Mouse (Mus musculus): Measurements from ENCODE around the gene Fhl3. TPM values are rescaled to one million over a fixed set of nuclear protein-coding genes. Genes with fewer than 3 reads are reported as not detected.
A peak's percentile ranks its signal among the peaks of the same experiment; 100 is the strongest.

Gene Fhl3
- polyA plus RNA-seq (2015; fragmentation: Nextera tagmentation; extraction: Ambion mirVana), result 3.8 TPM in 2 replicates

GRCm38 (mm10) chr4:124700248-124700971 lies at the start of gene Fhl3:
TSS of gene Fhl3 (plus strand) at chr4:124700701.
- Histone ChIP-seq H3K9me3 (ENCODE audit: control insufficient read depth) (no peaks in the 10 kb centered on the region), H3K27ac (ENCODE audit: low read depth, low read length) (peak within 1 kb of the TSS; percentile 22; the same call in 1 of the 2 replicates), H3K27me3 (replicated peaks; ENCODE audit: control insufficient read depth, insufficient read depth, low read length) (no peaks in the 10 kb centered on the region), H3K9ac (ENCODE audit: low read depth, low read length) (peak within 1 kb of the TSS; percentile 63), H3K4me1 (replicated peaks; ENCODE audit: control insufficient read depth, insufficient read depth, low read length) (peaks cover 6% of the 10 kb centered on the region; the same call in 1 of the 2 replicates), H3K4me3 (ENCODE audit: low read depth, low read length) (peak within 1 kb of the TSS; percentile 73), H3K36me3 (ENCODE audit: control insufficient read depth, insufficient read depth) (no peaks in the 10 kb centered on the region), H3K4me2 (replicated peaks; ENCODE audit: low read depth) (peak within 1 kb of the TSS; percentile 93)
- under 1% methylated on average over 44 of the region's 59 CpGs for WGBS
- ATAC-seq, result peak; percentile 45; the same call in 1 of the 2 replicates
- peak; percentile 43 for TF ChIP-seq CTCF (IDR thresholded peaks at IDR 0.05; ENCODE audit: low read depth)

GRCm38 (mm10) chr4:124652886-124653285 lies 47.6 kb upstream of the Fhl3 start:
- H3K27ac ChIP-seq (ENCODE audit: low read depth, low read length), result no peak overlapping the region
- no peak overlapping the region for H3K4me2 ChIP-seq (replicated peaks; ENCODE audit: low read depth)
- H3K36me3 ChIP-seq (ENCODE audit: control insufficient read depth, insufficient read depth), result no peaks in the 10 kb centered on the region
- no peak overlapping the region for H3K4me3 ChIP-seq (ENCODE audit: low read depth, low read length)
- no peak for TF ChIP-seq CTCF (IDR thresholded peaks at IDR 0.05; ENCODE audit: low read depth)
- WGBS, result 7% methylated on average over 9 of the region's 9 CpGs
- no peak overlapping the region for H3K9ac ChIP-seq (ENCODE audit: low read depth, low read length)
- H3K9me3 ChIP-seq (ENCODE audit: control insufficient read depth), result no peaks in the 10 kb centered on the region
- ATAC-seq, result no peak
- no peaks in the 10 kb centered on the region for H3K4me1 ChIP-seq (replicated peaks; ENCODE audit: control insufficient read depth, insufficient read depth, low read length)
- peaks cover 53% of the 10 kb centered on the region for H3K27me3 ChIP-seq (replicated peaks; ENCODE audit: control insufficient read depth, insufficient read depth, low read length)

- no peak within 1 kb of the TSS for H3K27ac ChIP-seq (ENCODE audit: low read depth, low read length)
- H3K4me1 ChIP-seq (replicated peaks; ENCODE audit: control insufficient read depth, insufficient read depth, low read length), result no peaks in the 10 kb centered on the region; the same call in 1 of the 2 replicates
- TF ChIP-seq CTCF (IDR thresholded peaks at IDR 0.05; ENCODE audit: low read depth), result no peak
- no peak for ATAC-seq
- H3K9me3 ChIP-seq (ENCODE audit: control insufficient read depth), result no peaks in the 10 kb centered on the region
- WGBS, result 3% methylated on average over 15 of the region's 15 CpGs
- H3K27me3 ChIP-seq (replicated peaks; ENCODE audit: control insufficient read depth, insufficient read depth, low read length), result peaks cover 87% of the 10 kb centered on the region
- peak within 1 kb of the TSS; percentile 59 for H3K4me3 ChIP-seq (ENCODE audit: low read depth, low read length)
- H3K9ac ChIP-seq (ENCODE audit: low read depth, low read length), result peak within 1 kb of the TSS; percentile 31; the same call in 1 of the 2 replicates
- H3K4me2 ChIP-seq (replicated peaks; ENCODE audit: low read depth), result peak within 1 kb of the TSS; percentile 97
- no peaks in the 10 kb centered on the region for H3K36me3 ChIP-seq (ENCODE audit: control insufficient read depth, insufficient read depth)
Observed at GRCm38 (mm10) chr4:124656518-124656853, 44.0 kb upstream of the Fhl3 start, which contains the start of gene Pou3f1. TSS of gene Pou3f1 (plus strand) at chr4:124656807.

- H3K4me1 ChIP-seq (replicated peaks; ENCODE audit: control insufficient read depth, insufficient read depth, low read length), result no peaks in the 10 kb centered on the region; the same call in 1 of the 2 replicates
- TF ChIP-seq CTCF (IDR thresholded peaks at IDR 0.05; ENCODE audit: low read depth), result 0 out of 2 replicates have a peak, but pooled peaks have one; percentile 4
- no peaks in the 10 kb centered on the region for H3K36me3 ChIP-seq (ENCODE audit: control insufficient read depth, insufficient read depth)
- peak overlapping the region; percentile 31; the same call in 1 of the 2 replicates for H3K9ac ChIP-seq (ENCODE audit: low read depth, low read length)
- H3K9me3 ChIP-seq (ENCODE audit: control insufficient read depth), result no peaks in the 10 kb centered on the region
- H3K4me2 ChIP-seq (replicated peaks; ENCODE audit: low read depth), result peak overlapping the region; percentile 97
- H3K27ac ChIP-seq (ENCODE audit: low read depth, low read length), result no peak overlapping the region
- 1% methylated on average over 74 of the region's 92 CpGs for WGBS
- ATAC-seq, result peak; percentile 55
- peaks cover 92% of the 10 kb centered on the region for H3K27me3 ChIP-seq (replicated peaks; ENCODE audit: control insufficient read depth, insufficient read depth, low read length)
- peak overlapping the region; percentile 59 for H3K4me3 ChIP-seq (ENCODE audit: low read depth, low read length)
Observed at GRCm38 (mm10) chr4:124656854-124657650, 43.4 kb upstream of the Fhl3 start.

- no peak for TF ChIP-seq CTCF (IDR thresholded peaks at IDR 0.05; ENCODE audit: low read depth)
- Histone ChIP-seq H3K9me3 (ENCODE audit: control insufficient read depth) (no peaks in the 10 kb centered on the region), H3K4me2 (replicated peaks; ENCODE audit: low read depth) (peak overlapping the region; percentile 97), H3K9ac (ENCODE audit: low read depth, low read length) (no peak overlapping the region), H3K27me3 (replicated peaks; ENCODE audit: control insufficient read depth, insufficient read depth, low read length) (peaks cover 91% of the 10 kb centered on the region), H3K4me3 (ENCODE audit: low read depth, low read length) (peak overlapping the region; percentile 59), H3K27ac (ENCODE audit: low read depth, low read length) (no peak overlapping the region), H3K4me1 (replicated peaks; ENCODE audit: control insufficient read depth, insufficient read depth, low read length) (no peaks in the 10 kb centered on the region; the same call in 1 of the 2 replicates), H3K36me3 (ENCODE audit: control insufficient read depth, insufficient read depth) (no peaks in the 10 kb centered on the region)
- WGBS, result under 1% methylated on average over 43 of the region's 61 CpGs
- no peak for ATAC-seq
Observed at GRCm38 (mm10) chr4:124657781-124658180, 42.7 kb upstream of the Fhl3 start.

GRCm38 (mm10) chr4:124658412-124658851 lies 42.1 kb upstream of the Fhl3 start:
- TF ChIP-seq CTCF (IDR thresholded peaks at IDR 0.05; ENCODE audit: low read depth), result no peak
- Histone ChIP-seq H3K9ac (ENCODE audit: low read depth, low read length) (no peak overlapping the region), H3K27ac (ENCODE audit: low read depth, low read length) (no peak overlapping the region), H3K27me3 (replicated peaks; ENCODE audit: control insufficient read depth, insufficient read depth, low read length) (peaks cover 90% of the 10 kb centered on the region), H3K4me3 (ENCODE audit: low read depth, low read length) (peak overlapping the region; percentile 59), H3K4me2 (replicated peaks; ENCODE audit: low read depth) (peak overlapping the region; percentile 97), H3K4me1 (replicated peaks; ENCODE audit: control insufficient read depth, insufficient read depth, low read length) (no peaks in the 10 kb centered on the region; the same call in 1 of the 2 replicates), H3K36me3 (ENCODE audit: control insufficient read depth, insufficient read depth) (no peaks in the 10 kb centered on the region), H3K9me3 (ENCODE audit: control insufficient read depth) (no peaks in the 10 kb centered on the region)
- ATAC-seq, result no peak
- under 1% methylated on average over 37 of the region's 39 CpGs for WGBS

Data from intestine, postnatal 0 days (tissue).